Mouse (Mus musculus) hindbrain, embryonic 12.5 days (tissue): ENCODE results near the gene Myadm. TPM values are rescaled to one million over a fixed set of nuclear protein-coding genes. Genes with fewer than 3 reads are reported as not detected.

Experiments
- ATAC-seq: fragments of 200-750 bp; cut with Nextera tagmentation; 2 replicates; pipeline ENCODE4 v1.8.0; 2017; ENCODE audit warnings: moderate TSS enrichment; ENCODE audit not compliant: low FRiP score
- H3K27ac ChIP-seq: fragments of 300-500 bp; sonication (generic); 2 replicates; pipeline ENCODE4 v1.5.1; 2016; ENCODE audit warnings: mild to moderate bottlenecking
- H3K27me3 ChIP-seq: fragments of 300-500 bp; sonication (generic); 2 replicates; pipeline ENCODE4 v1.6.1; 2016; ENCODE audit warnings: mild to moderate bottlenecking
- H3K36me3 ChIP-seq: fragments of 300-500 bp; sonication (generic); 2 replicates; pipeline ENCODE4 v1.6.1; 2016; ENCODE audit warnings: mild to moderate bottlenecking
- H3K4me1 ChIP-seq: fragments of 300-500 bp; sonication (generic); 2 replicates; pipeline ENCODE4 v1.6.1; 2016
- H3K4me2 ChIP-seq: fragments of 300-500 bp; sonication (generic); replicated peaks from 2 replicates; pipeline ENCODE4 v1.6.1; 2016; ENCODE audit warnings: mild to moderate bottlenecking
- H3K4me3 ChIP-seq: fragments of 300-500 bp; sonication (generic); 2 replicates; pipeline ENCODE4 v1.5.1; 2016; ENCODE audit warnings: mild to moderate bottlenecking
- H3K9ac ChIP-seq: fragments of 300-500 bp; sonication (generic); 2 replicates; pipeline ENCODE4 v1.6.1; 2016; ENCODE audit warnings: mild to moderate bottlenecking, moderate library complexity
- H3K9me3 ChIP-seq: fragments of 300-500 bp; sonication (generic); replicated peaks from 2 replicates; pipeline ENCODE4 v1.6.1; 2016; ENCODE audit warnings: mild to moderate bottlenecking
- WGBS: fragments of 180-500 bp; shearing (Covaris S2); methylation state at CpG from one replicate; pipeline ENCODE4 v1.1.7; 2016; 5-methylcytosine and 5-hydroxymethylcytosine counted together
- polyA plus RNA-seq: library from polyadenylated mRNA; unstranded; fragments of >200 nt; fragmentation: Nextera tagmentation; extraction: Ambion mirVana; gene quantifications from 2 replicates; pipeline ENCODE4 v1.2.1, GENCODE M21; 2016

Myadm gene
- polyA plus RNA-seq, 1 experiment from 2014 or later: 36.1 TPM

DNA sequence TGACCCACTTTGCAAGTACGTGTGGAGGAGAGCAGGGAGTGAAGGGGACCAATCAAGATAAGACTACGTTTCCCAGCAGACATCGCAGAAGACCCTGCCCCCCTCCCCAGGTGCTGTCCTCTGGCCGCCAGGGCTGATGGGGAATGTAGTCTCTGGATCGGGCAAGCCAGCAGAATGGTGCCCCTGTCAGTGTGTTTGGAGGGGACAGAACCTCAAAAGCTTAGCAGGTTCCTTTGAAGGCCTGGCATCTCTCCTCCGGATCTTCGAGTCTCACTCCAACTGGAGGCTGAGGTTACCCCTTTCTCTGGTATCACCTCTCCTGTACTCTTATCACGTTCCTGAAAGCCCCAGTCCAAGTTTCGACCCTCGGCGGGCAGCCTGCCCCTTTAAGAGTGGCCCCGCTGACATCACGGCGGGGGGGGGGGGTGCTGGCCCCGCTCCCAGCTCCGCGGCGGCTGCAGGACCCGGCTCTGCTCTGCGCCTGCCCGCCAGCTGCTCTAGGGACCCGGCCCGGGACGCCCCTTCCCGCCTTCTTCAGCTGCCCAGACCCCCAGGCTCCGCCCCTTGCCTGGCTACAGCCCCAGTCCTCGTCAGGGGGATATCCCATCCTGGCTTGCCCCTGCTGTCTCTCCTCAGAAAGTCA is 42.8 kb downstream of the Myadm start:
- Histone ChIP-seq H3K4me2 (peak overlapping the region; percentile 64), H3K4me1 (peaks cover 19% of the 10 kb centered on the region), H3K4me3 (peak overlapping the region; percentile 83), H3K27ac (peak overlapping the region; percentile 92), H3K36me3 (no peaks in the 10 kb centered on the region), H3K27me3 (peaks cover 10% of the 10 kb centered on the region; the same call in 1 of the 2 replicates), H3K9ac (peak overlapping the region; percentile 84), H3K9me3 (no peaks in the 10 kb centered on the region)
- under 1% methylated on average over 23 of the region's 27 CpGs for whole genome bisulfite sequencing
- peak; percentile 94 for ATAC-seq

DNA sequence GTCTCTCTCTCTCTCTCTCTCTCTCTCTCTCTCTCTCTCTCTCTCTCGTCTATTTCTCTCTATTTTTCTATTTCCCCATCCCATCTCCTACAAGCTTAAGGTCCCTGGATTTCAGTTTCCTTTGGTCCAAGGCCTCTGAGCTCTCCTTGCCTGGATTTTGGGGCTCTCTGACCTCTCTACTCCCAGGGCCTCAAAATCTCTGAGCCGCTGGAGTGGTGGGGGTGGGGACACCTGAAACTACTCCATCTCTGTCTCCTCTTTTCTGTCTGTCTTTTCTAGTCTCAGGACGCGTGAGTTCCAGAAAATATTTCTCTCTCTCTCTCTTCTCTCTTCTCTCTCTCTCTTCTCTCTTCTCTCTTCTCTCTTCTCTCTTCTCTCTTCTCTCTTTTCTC is 43.3 kb downstream of the Myadm start:
- peak overlapping the region; percentile 64 for H3K4me2 ChIP-seq
- H3K4me1 ChIP-seq: peaks cover 19% of the 10 kb centered on the region
- peak overlapping the region; percentile 84 for H3K9ac ChIP-seq
- peak overlapping the region; percentile 83 for H3K4me3 ChIP-seq
- H3K36me3 ChIP-seq: no peaks in the 10 kb centered on the region
- WGBS: 2% methylated on average over 4 of the region's 4 CpGs
- H3K27ac ChIP-seq: peak overlapping the region; percentile 92
- no peaks in the 10 kb centered on the region for H3K9me3 ChIP-seq
- peaks cover 10% of the 10 kb centered on the region; the same call in 1 of the 2 replicates for H3K27me3 ChIP-seq
- ATAC-seq: peak; percentile 33

DNA sequence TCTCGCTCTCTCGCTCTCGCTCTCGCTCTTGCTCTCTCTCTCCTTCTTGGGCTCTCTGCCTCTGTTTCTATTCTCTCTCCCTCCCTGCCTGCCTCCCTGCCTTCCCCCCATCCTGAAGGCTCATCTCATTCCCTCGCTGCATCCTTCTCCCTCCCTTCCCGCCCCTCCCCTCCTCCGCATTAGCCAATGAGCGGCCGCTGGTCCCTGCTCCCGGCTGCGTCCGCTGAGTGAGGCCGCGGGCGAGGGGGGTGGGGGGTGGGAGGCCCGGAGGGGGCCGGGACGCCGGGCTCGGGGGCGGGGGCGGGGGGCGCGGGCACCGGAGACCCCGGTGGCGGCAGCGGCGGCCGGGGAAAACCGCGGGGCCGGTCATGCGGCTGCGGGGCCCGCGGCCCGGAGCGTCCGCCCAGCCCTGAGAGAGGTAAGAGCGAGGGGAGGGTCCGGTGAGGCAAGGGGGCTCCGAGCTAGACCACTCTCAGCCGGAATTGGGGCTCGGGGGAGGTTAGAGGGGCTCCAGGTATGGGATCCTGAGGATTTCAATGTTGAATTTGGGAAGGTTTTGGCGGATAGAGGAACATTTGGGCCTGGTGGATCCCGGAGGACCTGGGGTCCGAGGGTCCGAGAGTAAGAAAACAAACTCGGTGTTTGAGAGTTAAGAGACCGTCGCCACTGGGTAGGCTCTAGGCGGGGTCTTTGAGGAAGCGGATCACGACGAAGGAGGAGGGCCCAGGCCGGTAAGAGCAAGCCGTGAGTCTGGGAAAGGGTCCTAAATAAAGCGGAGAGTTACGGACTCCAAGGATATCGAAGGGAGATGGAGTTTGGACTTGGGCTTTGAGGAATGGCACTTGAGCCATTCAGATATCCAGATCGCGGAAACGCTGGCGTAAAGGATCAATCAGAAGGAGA is 44.0 kb downstream of the Myadm start, which contains the start of gene Cacng7:
TSS of gene Cacng7 (plus strand) at position 337 of the 903 bp plus-strand sequence.
- H3K27ac ChIP-seq: peak within 1 kb of the TSS; percentile 92
- 0 out of 2 replicates have a peak, but pooled peaks cover 6% of the 10 kb centered on the region for H3K36me3 ChIP-seq
- peaks cover 19% of the 10 kb centered on the region for H3K4me1 ChIP-seq
- peak within 1 kb of the TSS; percentile 83 for H3K4me3 ChIP-seq
- WGBS: 1% methylated on average over 59 of the region's 65 CpGs
- H3K9ac ChIP-seq: peak within 1 kb of the TSS; percentile 84
- ATAC-seq: peak; percentile 68
- peak within 1 kb of the TSS; percentile 64 for H3K4me2 ChIP-seq
- peaks cover 10% of the 10 kb centered on the region; the same call in 1 of the 2 replicates for H3K27me3 ChIP-seq
- H3K9me3 ChIP-seq: no peaks in the 10 kb centered on the region

DNA sequence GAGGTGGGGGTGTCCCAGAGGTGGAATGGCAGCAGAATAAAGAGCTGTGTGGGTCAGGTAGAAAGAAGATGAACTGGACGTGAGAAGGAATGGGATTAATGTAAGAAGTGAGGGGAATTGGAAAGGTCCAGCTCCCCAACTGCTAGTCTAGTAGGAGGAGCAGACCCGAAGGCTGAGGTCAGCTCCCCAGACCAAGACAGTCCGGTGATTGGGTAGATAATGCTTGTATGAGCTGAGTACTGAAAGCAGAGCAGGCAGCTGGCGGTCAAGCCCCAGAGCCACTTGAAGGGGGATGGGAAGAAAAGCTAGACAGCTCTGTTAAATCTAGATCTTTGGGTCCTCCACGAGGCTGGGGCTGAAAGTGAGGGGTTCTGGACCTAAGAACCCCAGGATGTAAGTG is 44.7 kb downstream of the Myadm start:
- peaks cover 19% of the 10 kb centered on the region for H3K4me1 ChIP-seq
- H3K27ac ChIP-seq: peak overlapping the region; percentile 92; the same call in 1 of the 2 replicates
- peaks cover 10% of the 10 kb centered on the region; the same call in 1 of the 2 replicates for H3K27me3 ChIP-seq
- no peaks in the 10 kb centered on the region for H3K9me3 ChIP-seq
- H3K9ac ChIP-seq: peak overlapping the region; percentile 84
- peak overlapping the region; percentile 83 for H3K4me3 ChIP-seq
- ATAC-seq: no peak
- peak overlapping the region; percentile 64 for H3K4me2 ChIP-seq
- H3K36me3 ChIP-seq: 0 out of 2 replicates have a peak, but pooled peaks cover 12% of the 10 kb centered on the region
- WGBS: 4% methylated on average over 5 of the region's 5 CpGs

DNA sequence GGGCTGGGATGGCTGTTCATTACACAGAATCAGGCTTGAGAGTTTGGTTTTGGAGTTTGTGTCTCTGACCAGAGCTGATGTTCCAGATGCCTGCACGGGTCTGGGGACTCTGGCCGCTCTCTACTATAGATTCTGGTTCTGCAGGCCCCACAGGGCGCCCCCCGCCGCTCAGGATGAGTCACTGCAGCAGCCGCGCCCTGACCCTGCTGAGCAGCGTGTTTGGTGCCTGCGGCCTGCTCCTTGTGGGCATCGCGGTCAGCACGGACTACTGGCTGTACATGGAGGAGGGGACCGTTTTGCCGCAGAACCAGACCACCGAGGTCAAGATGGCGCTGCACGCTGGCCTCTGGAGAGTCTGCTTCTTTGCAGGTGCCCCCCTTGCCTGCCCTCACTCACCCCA is 47.5 kb downstream of the Myadm start:
- Histone ChIP-seq H3K36me3 (peaks cover 35% of the 10 kb centered on the region), H3K27me3 (no peaks in the 10 kb centered on the region), H3K4me2 (no peak overlapping the region), H3K4me1 (peaks cover 12% of the 10 kb centered on the region), H3K4me3 (no peak overlapping the region), H3K9ac (no peak overlapping the region), H3K9me3 (no peaks in the 10 kb centered on the region), H3K27ac (no peak overlapping the region)
- ATAC-seq: no peak
- 67% methylated on average over 17 of the region's 17 CpGs for WGBS

DNA sequence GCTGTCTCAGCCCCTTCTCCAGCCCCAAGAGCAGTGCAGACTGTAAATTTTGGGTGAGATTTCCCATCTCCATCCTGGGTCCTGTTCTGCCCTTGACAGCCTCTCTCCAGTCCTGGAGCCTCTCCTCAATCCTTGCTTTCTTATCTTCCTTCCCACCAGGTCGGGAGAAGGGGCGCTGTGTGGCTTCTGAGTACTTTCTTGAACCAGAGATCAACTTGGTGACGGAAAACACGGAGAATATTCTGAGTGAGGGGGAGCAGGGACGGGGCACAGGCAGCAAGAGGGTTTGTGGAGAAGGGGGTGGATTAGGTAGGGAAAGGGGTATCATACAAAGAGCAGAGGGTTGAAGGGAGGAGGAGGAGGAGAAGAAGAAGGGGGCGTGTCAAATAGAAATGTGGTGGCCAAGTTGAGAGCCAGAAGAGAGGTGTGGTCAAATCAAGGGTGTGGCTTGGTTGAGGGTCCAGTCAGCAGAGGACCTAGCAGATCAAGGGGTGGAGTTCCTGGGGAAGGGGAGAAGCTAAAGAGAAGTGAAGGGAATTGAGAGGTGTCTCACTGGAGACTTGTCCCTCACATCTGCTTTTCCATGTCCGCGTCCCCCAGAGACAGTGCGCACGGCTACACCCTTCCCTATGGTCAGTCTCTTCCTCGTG is 49.5 kb downstream of the Myadm start:
- Histone ChIP-seq H3K36me3 (peaks cover 51% of the 10 kb centered on the region), H3K9ac (no peak overlapping the region), H3K27ac (no peak overlapping the region), H3K4me1 (peaks cover 12% of the 10 kb centered on the region), H3K4me3 (no peak overlapping the region), H3K4me2 (no peak overlapping the region), H3K27me3 (no peaks in the 10 kb centered on the region), H3K9me3 (no peaks in the 10 kb centered on the region)
- 87% methylated on average over 11 of the region's 11 CpGs for WGBS
- ATAC-seq: no peak

DNA sequence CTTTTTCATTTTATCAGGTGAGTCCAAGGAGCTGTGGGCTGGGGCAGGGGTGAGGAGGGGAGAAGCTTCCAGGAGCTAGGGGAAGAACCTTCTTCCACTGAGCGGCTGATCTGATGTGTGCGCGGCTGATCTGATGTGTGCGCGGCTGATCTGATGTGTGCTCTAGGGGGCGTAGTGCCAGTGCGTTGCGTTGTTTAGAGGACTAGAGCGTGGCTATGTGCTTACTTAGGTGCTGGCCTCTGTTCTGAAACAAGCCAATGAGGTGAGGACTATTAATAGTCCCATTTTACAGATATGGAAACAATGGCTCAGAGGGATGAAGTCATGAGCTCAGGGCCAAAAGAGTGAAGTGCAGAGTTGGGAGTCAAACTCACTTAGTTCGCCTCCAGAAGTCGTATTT is 50.1 kb downstream of the Myadm start:
- H3K9me3 ChIP-seq: no peaks in the 10 kb centered on the region
- no peak overlapping the region for H3K9ac ChIP-seq
- H3K4me1 ChIP-seq: peaks cover 6% of the 10 kb centered on the region
- no peak overlapping the region for H3K4me2 ChIP-seq
- no peak overlapping the region for H3K27ac ChIP-seq
- no peak overlapping the region for H3K4me3 ChIP-seq
- 89% methylated on average over 11 of the region's 11 CpGs for WGBS
- ATAC-seq: no peak
- peaks cover 56% of the 10 kb centered on the region for H3K36me3 ChIP-seq
- H3K27me3 ChIP-seq: no peaks in the 10 kb centered on the region

DNA sequence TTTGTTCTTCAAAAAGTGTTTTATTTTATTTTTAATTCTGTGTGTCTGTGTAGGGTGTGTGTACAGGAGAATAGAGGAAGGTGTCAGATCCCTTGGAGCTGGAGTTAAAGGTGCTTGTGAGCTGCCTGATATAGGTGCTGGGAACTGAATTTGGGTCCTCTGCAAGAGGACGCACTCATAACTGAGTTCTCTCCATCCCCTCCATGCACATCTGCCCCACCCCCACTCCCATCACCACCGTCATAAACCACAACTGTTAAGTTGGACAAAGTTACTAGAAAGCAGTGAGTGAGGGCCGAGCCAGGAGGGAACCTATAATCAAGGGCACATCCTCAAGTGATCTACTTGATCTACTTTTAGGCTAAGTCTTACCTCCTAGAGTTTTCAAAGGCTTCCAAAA is 55.0 kb downstream of the Myadm start:
- WGBS: 94% methylated on average over 3 of the region's 3 CpGs
- Histone ChIP-seq H3K9ac (no peak overlapping the region), H3K9me3 (no peaks in the 10 kb centered on the region), H3K4me2 (no peak overlapping the region), H3K4me1 (no peaks in the 10 kb centered on the region), H3K27ac (no peak overlapping the region), H3K36me3 (peaks cover 80% of the 10 kb centered on the region), H3K27me3 (no peaks in the 10 kb centered on the region), H3K4me3 (no peak overlapping the region)
- ATAC-seq: no peak

DNA sequence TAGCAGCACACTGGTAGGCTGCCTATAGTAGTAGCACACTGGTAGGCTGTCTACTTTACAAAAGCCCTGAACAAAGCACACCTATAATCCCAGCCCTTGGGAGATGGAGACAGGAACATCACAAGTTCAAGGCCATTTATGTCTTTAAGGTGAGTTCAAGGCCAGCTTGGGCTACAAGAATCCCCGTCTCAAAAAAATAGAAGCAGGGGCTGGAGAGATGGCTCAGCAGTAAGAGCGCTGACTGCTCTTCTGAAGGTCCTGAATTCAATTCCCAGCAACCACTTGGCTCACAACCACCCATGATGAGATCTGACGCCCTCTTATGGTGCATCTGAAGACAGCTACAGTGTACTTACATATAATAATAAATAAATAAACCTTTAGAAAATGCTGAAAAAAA is 56.4 kb downstream of the Myadm start:
- H3K27ac ChIP-seq: no peak overlapping the region
- H3K4me1 ChIP-seq: no peaks in the 10 kb centered on the region
- H3K4me2 ChIP-seq: no peak overlapping the region
- 92% methylated on average over 3 of the region's 3 CpGs for WGBS
- H3K4me3 ChIP-seq: no peak overlapping the region
- no peaks in the 10 kb centered on the region for H3K9me3 ChIP-seq
- no peak for ATAC-seq
- H3K9ac ChIP-seq: no peak overlapping the region
- peaks cover 82% of the 10 kb centered on the region for H3K36me3 ChIP-seq
- no peaks in the 10 kb centered on the region for H3K27me3 ChIP-seq

DNA sequence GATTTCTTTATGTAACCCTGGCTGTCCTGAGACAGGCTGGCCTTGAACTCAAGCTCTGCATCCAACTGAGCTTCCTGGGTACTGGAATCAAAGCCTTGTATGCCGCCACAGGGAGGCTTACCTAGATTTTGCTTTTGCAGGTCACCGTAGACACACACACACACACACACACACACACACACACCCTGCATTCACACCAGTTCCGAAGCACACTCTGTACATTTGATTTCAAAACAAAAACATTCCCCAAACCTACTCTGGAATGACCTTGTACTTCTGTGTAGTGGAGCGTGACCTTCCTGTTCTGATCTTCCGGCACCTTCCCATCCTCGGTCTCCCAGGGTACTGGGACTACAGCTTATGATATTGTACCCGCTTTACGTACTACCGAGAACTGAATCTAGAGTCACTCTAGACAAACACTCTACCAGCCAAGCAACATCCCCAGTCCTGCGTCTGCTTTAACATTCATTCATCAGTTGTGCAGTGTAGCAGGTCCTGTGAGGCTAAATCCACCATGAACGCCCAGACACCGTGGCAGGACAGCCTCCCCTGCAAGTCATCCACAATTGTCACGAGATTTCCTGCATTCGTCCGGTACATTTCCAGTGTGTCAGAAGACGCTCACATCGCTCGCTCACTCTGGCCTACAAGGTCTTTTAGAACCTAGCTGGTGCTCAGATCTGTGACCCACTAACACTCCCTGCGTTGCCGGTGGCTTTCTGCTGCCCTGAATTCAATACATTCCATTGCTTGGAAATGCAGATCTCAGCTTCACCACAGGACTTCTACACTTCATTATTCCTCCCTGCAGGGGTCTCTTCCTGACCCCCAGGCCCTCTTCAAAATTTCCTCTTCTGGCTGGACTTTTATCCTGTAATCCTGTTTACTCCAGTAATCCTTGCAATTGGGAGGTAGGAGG is 58.7 kb downstream of the Myadm start:
- H3K9me3 ChIP-seq: no peaks in the 10 kb centered on the region
- no peaks in the 10 kb centered on the region for H3K27me3 ChIP-seq
- WGBS: 36% methylated on average over 20 of the region's 20 CpGs
- no peak overlapping the region for H3K4me2 ChIP-seq
- no peak overlapping the region for H3K4me3 ChIP-seq
- H3K27ac ChIP-seq: no peak overlapping the region; the same call in 1 of the 2 replicates
- peaks cover 80% of the 10 kb centered on the region for H3K36me3 ChIP-seq
- ATAC-seq: no peak
- no peaks in the 10 kb centered on the region for H3K4me1 ChIP-seq
- no peak overlapping the region for H3K9ac ChIP-seq

DNA sequence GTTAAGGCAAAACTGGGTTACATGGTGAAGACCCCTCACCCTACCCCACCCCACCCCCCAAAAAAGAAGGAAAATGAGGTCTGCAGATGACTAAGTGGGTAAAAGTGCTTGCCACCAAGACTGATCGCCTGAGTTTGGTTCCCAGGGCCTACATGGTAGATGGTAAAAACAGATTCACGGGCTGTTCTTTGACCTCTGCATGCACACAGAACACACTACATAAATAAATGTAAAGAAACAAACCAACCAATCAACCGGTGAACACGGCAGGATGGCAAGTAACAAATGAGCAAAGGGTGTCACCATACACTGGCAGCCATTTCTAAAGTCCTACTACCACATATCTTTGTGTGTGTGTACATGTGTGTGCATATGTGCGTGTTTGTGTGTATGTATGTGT is 59.4 kb downstream of the Myadm start:
- Histone ChIP-seq H3K9me3 (no peaks in the 10 kb centered on the region), H3K4me3 (no peak overlapping the region), H3K4me2 (no peak overlapping the region), H3K4me1 (no peaks in the 10 kb centered on the region), H3K27ac (no peak overlapping the region), H3K27me3 (no peaks in the 10 kb centered on the region), H3K9ac (no peak overlapping the region), H3K36me3 (peaks cover 78% of the 10 kb centered on the region)
- ATAC-seq: no peak
- 65% methylated on average over 5 of the region's 5 CpGs for WGBS
